Mouse (Mus musculus): Measurements from ENCODE around the gene Armcx1.

DNA sequence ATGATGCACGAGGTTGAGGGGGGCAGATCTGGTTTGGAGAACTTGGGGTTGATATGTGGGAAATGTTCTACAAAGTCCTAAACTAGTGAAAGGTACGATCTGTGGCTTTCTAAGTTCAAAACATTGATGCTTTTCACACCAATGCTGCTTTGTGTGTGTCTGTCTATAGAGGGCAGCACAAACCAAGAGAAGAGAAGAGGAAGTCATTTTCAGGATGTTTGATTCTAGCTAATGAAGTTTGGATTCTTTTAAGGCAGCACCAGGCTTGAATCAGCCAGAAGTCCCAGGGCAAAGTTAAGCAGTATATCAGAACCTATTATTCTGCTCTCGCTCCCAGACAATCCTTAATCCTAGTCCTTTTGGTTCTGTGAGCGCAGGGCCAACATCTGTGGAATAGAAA lies 12.0 kb downstream of the Armcx1 start:
- no peak; the same call in 1 of the 2 replicates for TF ChIP-seq CTCF (IDR thresholded peaks at IDR 0.05; ENCODE audit: insufficient read depth, low read length)
- TF ChIP-seq POLR2A (IDR thresholded peaks at IDR 0.05; ENCODE audit: borderline replicate concordance, extremely low read depth, low read depth, low read length): no peak
